18 mouse cellular contexts compared by ENCODE assay signal in genomic region chr7:132303988-132304387, GRCm38 (mm10). TPM values are rescaled to one million over a fixed set of nuclear protein-coding genes. Genes with fewer than 3 reads are reported as not detected.
A peak's percentile ranks its signal among the peaks of the same experiment; 100 is the strongest.
DNase-seq lines count a peak whose midpoint lies in the region; ATAC-seq and TF ChIP-seq lines count a peak whose summit lies in the region.
"Had no signal": no experiment of that assay in that cellular context is flagged by ENCODE, and none has a peak within 500 bp of the region (broad histone marks: within the 10 kb centered on the region; RNA-seq: fewer than 3 reads in every experiment).

No protein-coding gene starts in this region.

- DNase-seq in lung, postnatal 0 days (ENCODE audit: low spot score) = peak; percentile 56
- DNase-seq in lung, postnatal 25 days (ENCODE audit: low spot score) = no peak
- DNase-seq in thymus, adult 2 months = peak; percentile 53
- no peak for DNase-seq in c-Kit-positive CD71-positive TER-119-positive erythroid progenitor cells, embryonic 14.5 days (ENCODE audit: low spot score)
- DNase-seq in right cerebral cortex, postnatal 25 days = no peak
- DNase-seq: adrenal gland, adult 8-10 months; cerebellum, adult 2 months; kidney, adult 11 months had no signal

- H3K4me1 ChIP-seq in lung, postnatal 0 days (ENCODE audit: insufficient read depth, low read depth, low read length) = peaks cover 30% of the 10 kb centered on the region
- H3K4me1 ChIP-seq in thymus, adult 2 months (replicated peaks; ENCODE audit: control insufficient read depth, insufficient read depth, low read length) = peaks cover 21% of the 10 kb centered on the region
- H3K4me1 ChIP-seq in hindbrain, embryonic 13.5 days (replicated peaks) = peaks cover 54% of the 10 kb centered on the region

- H3K9ac ChIP-seq in lung, postnatal 0 days (replicated peaks; ENCODE audit: low read depth) = no peak overlapping the region
- H3K9ac ChIP-seq in hindbrain, embryonic 13.5 days = no peak overlapping the region
- H3K9ac ChIP-seq: heart, embryonic 12.5 days; limb, embryonic 13.5 days; liver, embryonic 14.5 days; midbrain, embryonic 15.5 days had no signal

- ATAC-seq in lung, postnatal 0 days = no peak
- ATAC-seq in granulocyte monocyte progenitor cell, adult 5-6 weeks (replicated peaks; ENCODE audit: poor library complexity, severe bottlenecking) = peak; percentile 68
- ATAC-seq in hindbrain, embryonic 13.5 days (ENCODE audit: low FRiP score) = no peak
- ATAC-seq: hindbrain, embryonic 16.5 days; midbrain, embryonic 15.5 days had no signal

- TF ChIP-seq POLR2A in thymus, adult 2 months (IDR thresholded peaks at IDR 0.05; ENCODE audit: control insufficient read depth, extremely low read depth, insufficient read depth, low read length, poor library complexity) = no peak

- no peak overlapping the region for H3K27ac ChIP-seq in lung, postnatal 0 days (ENCODE audit: low read length)
- no peak overlapping the region for H3K27ac ChIP-seq in thymus, adult 2 months (ENCODE audit: control insufficient read depth, insufficient read depth, low read length)
- H3K27ac ChIP-seq in hindbrain, embryonic 13.5 days = no peak overlapping the region
- H3K27ac ChIP-seq: forebrain, embryonic 10.5 days; kidney, postnatal 0 days; limb, embryonic 13.5 days; liver, embryonic 14.5 days; midbrain, embryonic 15.5 days had no signal

- no peak overlapping the region for H3K4me3 ChIP-seq in lung, postnatal 0 days (ENCODE audit: low read depth, low read length)
- H3K4me3 ChIP-seq in thymus, adult 2 months (ENCODE audit: control insufficient read depth, insufficient read depth, low read length) = no peak overlapping the region
- H3K4me3 ChIP-seq in hindbrain, embryonic 13.5 days = no peak overlapping the region
- H3K4me3 ChIP-seq: forebrain, embryonic 10.5 days; heart, embryonic 12.5 days; limb, embryonic 13.5 days; midbrain, embryonic 15.5 days had no signal

- no peak for TF ChIP-seq CTCF in lung, postnatal 0 days (IDR thresholded peaks at IDR 0.05)
- no peak for TF ChIP-seq CTCF in thymus, adult 2 months (IDR thresholded peaks at IDR 0.05; ENCODE audit: borderline replicate concordance, control insufficient read depth, extremely low read depth, insufficient read depth, low read length, poor library complexity)

- 42% methylated on average over 7 of the region's 7 CpGs for WGBS in lung, postnatal 0 days
- WGBS in thymus, adult 2 months = 6% methylated on average over 7 of the region's 7 CpGs
- WGBS in hindbrain, embryonic 13.5 days = 82% methylated on average over 7 of the region's 7 CpGs

- H3K4me2 ChIP-seq in lung, postnatal 0 days (replicated peaks; ENCODE audit: low read depth, low read length) = no peak overlapping the region
- no peak overlapping the region for H3K4me2 ChIP-seq in hindbrain, embryonic 13.5 days
- H3K4me2 ChIP-seq: heart, embryonic 12.5 days; limb, embryonic 13.5 days; midbrain, embryonic 15.5 days had no signal

- no peaks in the 10 kb centered on the region for H3K27me3 ChIP-seq in lung, postnatal 0 days (replicated peaks; ENCODE audit: insufficient read depth, low read length)
- no peaks in the 10 kb centered on the region for H3K27me3 ChIP-seq in thymus, adult 2 months (ENCODE audit: control insufficient read depth, insufficient read depth, low read length)
- H3K27me3 ChIP-seq in hindbrain, embryonic 13.5 days = no peaks in the 10 kb centered on the region
- H3K27me3 ChIP-seq: heart, embryonic 12.5 days; limb, embryonic 13.5 days; midbrain, embryonic 15.5 days had no signal

- no peaks in the 10 kb centered on the region for H3K36me3 ChIP-seq in lung, postnatal 0 days (ENCODE audit: insufficient read depth, low read length)
- no peaks in the 10 kb centered on the region for H3K36me3 ChIP-seq in thymus, adult 2 months (ENCODE audit: control insufficient read depth, insufficient read depth, low read length)
- H3K36me3 ChIP-seq in hindbrain, embryonic 13.5 days = 0 out of 2 replicates have a peak, but pooled peaks cover 2% of the 10 kb centered on the region
- H3K36me3 ChIP-seq: forebrain, embryonic 10.5 days; G1E; heart, embryonic 12.5 days; limb, embryonic 13.5 days; midbrain, embryonic 15.5 days had no signal

- no peaks in the 10 kb centered on the region for H3K9me3 ChIP-seq in lung, postnatal 0 days (ENCODE audit: low read length)
- no peaks in the 10 kb centered on the region for H3K9me3 ChIP-seq in hindbrain, embryonic 13.5 days
- H3K9me3 ChIP-seq: forebrain, embryonic 10.5 days; heart, embryonic 12.5 days; limb, embryonic 13.5 days; midbrain, embryonic 15.5 days had no signal

- TF ChIP-seq EP300 in lung, postnatal 0 days (IDR thresholded peaks at IDR 0.05) = no peak

RNA-seq across cellular contexts. Expression of gene Chst15, which starts 13.0 kb away (rescaled TPM):
- 13.1 and 14.1 TPM in 2 replicates for polyA plus RNA-seq in lung, postnatal 0 days (2015; fragmentation: Nextera tagmentation; extraction: Ambion mirVana)
- total RNA-seq in granulocyte monocyte progenitor cell, adult 5-6 weeks (2014; fragmentation: Nextera tagmentation) = 10.1 and 22.1 TPM in 2 replicates
- 4.6 and 6.1 TPM in 2 replicates for total RNA-seq in granulocyte monocyte progenitor cell, adult 5-6 weeks (2017)
- polyA plus RNA-seq in thymus, adult 2 months (2012; rRNA removed) = 7.4 and 8.9 TPM in 2 replicates
- 22.2 and 24.4 TPM in 2 replicates for polyA plus RNA-seq in hindbrain, embryonic 13.5 days (2015; fragmentation: Nextera tagmentation; extraction: Ambion mirVana)
- polyA plus RNA-seq: G1E had no signal

Comparison
In these comparisons a context has a peak if more than half of its experiments do, and no peak if none do; other contexts are left out.
1. DNase-seq: peak in lung, postnatal 0 days (single experiment) and thymus, adult 2 months (single experiment); none in lung, postnatal 25 days (single experiment), c-Kit-positive CD71-positive TER-119-positive erythroid progenitor cells, embryonic 14.5 days (single experiment) and right cerebral cortex, postnatal 25 days (single experiment).